Mouse (Mus musculus) myocyte (in vitro differentiated cells): ENCODE data around the gene Olfr1395.

Experiments used
- CEBPB ChIP-seq: IDR thresholded peaks from 2 replicates; pipeline ENCODE4 v1.6.1; 2011; ENCODE audit warnings: mild to moderate bottlenecking, moderate library complexity; ENCODE audit not compliant: poor library complexity, insufficient read depth, severe bottlenecking
- E2F4 ChIP-seq: IDR thresholded peaks from one replicate; pipeline ENCODE4 v1.6.1; 2011; ENCODE audit warnings: mild to moderate bottlenecking, control low read depth, moderate library complexity; ENCODE audit not compliant: insufficient read depth
- MAX ChIP-seq: IDR thresholded peaks from one replicate; pipeline ENCODE4 v1.6.1; 2011; ENCODE audit warnings: low read depth, mild to moderate bottlenecking, control low read depth
- MYOD1 ChIP-seq, 3 experiments: IDR thresholded peaks; one replicate each; pipeline ENCODE4 v1.6.1; 2011; ENCODE audit warnings: control low read depth in 2 of 3, low read depth in 2 of 3, mild to moderate bottlenecking in 2 of 3, moderate library complexity in 1 of 3; ENCODE audit not compliant: insufficient read length in 2 of 3, control insufficient read depth in 1 of 3
- MYOG ChIP-seq, 3 experiments: IDR thresholded peaks; one replicate each; pipeline ENCODE4 v1.6.1; 2011; ENCODE audit warnings: control low read depth in 2 of 3, low read depth in 2 of 3, mild to moderate bottlenecking in 2 of 3; ENCODE audit not compliant: insufficient read length in 2 of 3, control insufficient read depth in 1 of 3, insufficient read depth in 1 of 3
- POLR2A ChIP-seq: IDR thresholded peaks from one replicate; pipeline ENCODE4 v1.6.1; 2011; ENCODE audit warnings: low read depth, mild to moderate bottlenecking, control low read depth, moderate library complexity; ENCODE audit not compliant: insufficient read length
- POLR2AphosphoS2 ChIP-seq: IDR thresholded peaks from one replicate; pipeline ENCODE4 v1.6.1; 2011; ENCODE audit warnings: low read depth, control low read depth; ENCODE audit not compliant: insufficient read length
- REST ChIP-seq: IDR thresholded peaks from one replicate; pipeline ENCODE4 v1.6.1; 2011; ENCODE audit warnings: mild to moderate bottlenecking, control low read depth, moderate library complexity; ENCODE audit not compliant: insufficient read depth, insufficient read length
- SRF ChIP-seq: IDR thresholded peaks from one replicate; pipeline ENCODE4 v1.6.1; 2011; ENCODE audit warnings: low read depth; ENCODE audit not compliant: control insufficient read depth, insufficient read length
- TCF12 ChIP-seq: IDR thresholded peaks from one replicate; pipeline ENCODE4 v1.6.1; 2011; ENCODE audit warnings: mild to moderate bottlenecking, control low read depth; ENCODE audit not compliant: poor library complexity, insufficient read depth, severe bottlenecking
- TCF3 ChIP-seq: IDR thresholded peaks from one replicate; pipeline ENCODE4 v1.6.1; 2011; ENCODE audit warnings: low read depth, control low read depth; ENCODE audit not compliant: insufficient read length
- USF1 ChIP-seq: IDR thresholded peaks from one replicate; pipeline ENCODE4 v1.6.1; 2011; ENCODE audit warnings: low read depth, mild to moderate bottlenecking, control low read depth, moderate library complexity

DNA sequence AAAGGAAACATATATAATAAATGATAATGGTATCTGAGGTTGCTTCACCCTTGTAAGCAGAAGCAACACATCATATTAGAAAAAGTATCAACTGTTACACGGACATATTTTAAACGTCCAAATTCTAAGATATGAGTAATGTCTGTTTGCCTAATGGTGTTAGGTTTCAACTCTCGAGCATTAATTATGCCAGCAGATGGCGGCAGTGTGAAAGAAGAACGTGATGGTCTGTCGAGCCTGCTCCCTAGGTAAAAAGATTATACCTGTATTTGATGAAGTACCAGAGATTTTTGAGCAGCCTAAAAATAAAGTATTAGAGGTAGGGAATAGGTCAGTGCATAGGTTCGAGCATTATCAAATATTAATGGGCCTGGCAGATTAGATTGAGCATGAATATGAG is 47.7 kb downstream of the Olfr1395 start:
- no peak for TF ChIP-seq MYOD1 (IDR thresholded peaks at IDR 0.05; ENCODE audit: control insufficient read depth in 1 of 3, insufficient read length in 2 of 3, low read depth in 2 of 3)
- TF ChIP-seq POLR2A, result no peak
- no peak for TF ChIP-seq MAX
- TF ChIP-seq CEBPB, result no peak
- TF ChIP-seq USF1, result no peak
- no peak for TF ChIP-seq SRF
- TF ChIP-seq TCF3, result no peak
- no peak for TF ChIP-seq POLR2AphosphoS2
- TF ChIP-seq TCF12, result no peak
- no peak for TF ChIP-seq E2F4
- TF ChIP-seq REST, result no peak
- no peak for TF ChIP-seq MYOG (IDR thresholded peaks at IDR 0.05; ENCODE audit: control insufficient read depth in 1 of 3, insufficient read depth in 1 of 3, insufficient read length in 2 of 3, low read depth in 2 of 3)
